Mouse (Mus musculus) adrenal gland, postnatal 14 days (tissue): ENCODE data around the gene Sp6. TPM values are rescaled to one million over a fixed set of nuclear protein-coding genes. Genes with fewer than 3 reads are reported as not detected.

ENCODE experiments used
- DNase-seq: peaks from one replicate; pipeline ENCODE4 v3.0.0; 2021; ENCODE audit warnings: mixed read lengths
- microRNA-seq, 2 experiments: library from miRNA; unstranded; fragments of <30 nt; microRNA quantifications; one replicate each; pipeline ENCODE4 v1.2.0; 2021
- total RNA-seq: library from RNA; stranded (reverse); gene quantifications from 2 replicates; pipeline ENCODE4 v1.2.3, GENCODE M21; 2021

Gene Sp6
- total RNA-seq, 1 experiment from 2014 or later, result 0.22 TPM

GRCm38 (mm10) chr11:97063274-97063920, 50.2 kb downstream of the Sp6 start:
- DNase-seq, result no peak

GRCm38 (mm10) chr11:97063921-97064295, 50.7 kb downstream of the Sp6 start:
- DNase-seq, result no peak

GRCm38 (mm10) chr11:97065538-97066295, 52.5 kb downstream of the Sp6 start:
- no peak for DNase-seq

- no peak for DNase-seq
Observed at GRCm38 (mm10) chr11:97066656-97067360, 53.6 kb downstream of the Sp6 start.

- no peak for DNase-seq
Observed at GRCm38 (mm10) chr11:97069333-97069732, 56.1 kb downstream of the Sp6 start.

- DNase-seq, result no peak
Observed at GRCm38 (mm10) chr11:97069770-97070169, 56.6 kb downstream of the Sp6 start.

GRCm38 (mm10) chr11:97071129-97071528, 57.9 kb downstream of the Sp6 start:
- DNase-seq, result no peak

- DNase-seq, result peak; percentile 62
Observed at GRCm38 (mm10) chr11:97072533-97072932, 59.3 kb downstream of the Sp6 start.

- DNase-seq, result no peak
Observed at GRCm38 (mm10) chr11:97074235-97074634, 61.0 kb downstream of the Sp6 start.

Small RNA genes lying within 50 kb of the gene (microRNA-seq; reads per million reads assigned to microRNA genes)
- 0 to 1.1 reads per million in 2 experiments for gene Mir8103

Other genes starting within 250 kb of the Sp6 start
- gene Snx11, start 235.8 kb upstream of the Sp6 start, total RNA-seq, result 23.4 and 27.2 TPM in 2 replicates
- 69.8 and 78.1 TPM in 2 replicates for gene Cbx1, start 224.3 kb upstream of the Sp6 start, total RNA-seq
- 362 and 371 TPM in 2 replicates for gene Nfe2l1, start 183.4 kb upstream of the Sp6 start, total RNA-seq
- 39.8 and 43.7 TPM in 2 replicates for gene Copz2, start 163.5 kb upstream of the Sp6 start, total RNA-seq
- 48.6 and 49.9 TPM in 2 replicates for gene Cdk5rap3, start 96.9 kb upstream of the Sp6 start, total RNA-seq
- 0.37 TPM in 1 of 2 replicates, not detected in the other for gene Prr15l, start 85.3 kb upstream of the Sp6 start, total RNA-seq
- 28.3 and 31.9 TPM in 2 replicates for gene Pnpo, start 69.4 kb upstream of the Sp6 start, total RNA-seq
- 15.5 and 18.3 TPM in 2 replicates for gene Sp2, start 30.4 kb upstream of the Sp6 start, total RNA-seq
- 15.9 and 18.3 TPM in 2 replicates for gene Scrn2, start 16.5 kb downstream of the Sp6 start, total RNA-seq
- gene Lrrc46, start 28.0 kb downstream of the Sp6 start, total RNA-seq, result 0.93 and 0.94 TPM in 2 replicates
- 124 and 130 TPM in 2 replicates for gene Mrpl10, start 28.2 kb downstream of the Sp6 start, total RNA-seq
- 8.0 and 10.1 TPM in 2 replicates for gene Osbpl7, start 37.2 kb downstream of the Sp6 start, total RNA-seq
- 0.33 and 0.56 TPM in 2 replicates for gene Tbx21, start 101.9 kb downstream of the Sp6 start, total RNA-seq
- 17.6 and 22.9 TPM in 2 replicates for gene Tbkbp1, start 138.1 kb downstream of the Sp6 start, total RNA-seq
- 123 and 138 TPM in 2 replicates for gene Kpnb1, start 174.5 kb downstream of the Sp6 start, total RNA-seq